Mouse (Mus musculus): ENCODE measurements around the gene Prss35.

The Prss35 gene

DNA sequence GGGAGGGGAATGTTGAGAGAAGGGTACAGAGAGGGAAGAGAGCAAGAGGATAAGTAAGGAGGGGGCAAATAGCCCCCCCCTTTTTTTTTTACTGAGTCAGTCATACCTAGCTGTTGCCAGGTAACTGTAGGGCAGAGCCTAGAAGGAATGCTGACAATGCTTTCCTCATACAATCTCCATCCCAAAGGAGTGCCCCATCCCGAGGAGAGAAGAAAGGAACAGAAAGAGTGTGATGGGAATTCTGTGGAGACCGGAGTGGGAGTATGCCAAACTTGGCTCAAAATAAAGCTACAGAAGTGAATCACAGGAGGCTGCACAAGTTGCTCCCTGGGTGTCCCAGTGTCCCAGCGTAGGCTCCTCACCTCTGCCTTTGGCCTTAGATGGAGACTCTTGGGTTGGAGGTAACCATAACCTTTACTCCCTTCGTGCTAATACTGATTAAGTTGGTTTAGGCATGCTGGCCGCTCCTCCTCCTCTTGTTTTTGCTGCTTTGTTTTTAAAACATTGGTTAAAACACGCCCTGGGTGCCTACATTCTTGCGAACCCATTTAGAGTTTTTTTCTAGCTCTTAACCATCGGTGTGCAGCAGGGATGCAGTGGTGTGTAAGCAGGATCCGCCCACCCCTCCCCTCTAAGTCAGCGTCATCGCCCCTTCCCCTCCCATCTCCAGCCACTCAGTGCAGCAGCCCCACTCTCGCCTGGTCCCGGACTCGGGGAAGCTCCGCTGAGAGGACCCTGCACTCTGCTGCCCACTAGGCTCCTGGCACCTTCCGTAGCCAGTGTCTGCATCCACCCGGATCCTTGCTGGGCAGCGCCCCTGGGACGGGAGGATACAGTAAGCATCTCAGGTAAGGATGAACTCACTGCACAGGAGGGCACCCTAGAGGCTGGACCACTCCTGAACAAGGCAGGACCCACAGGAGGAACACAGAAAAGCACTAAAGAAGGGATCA, at the start of gene Prss35:
TSS of gene Prss35 (plus strand) at position 691 of the 953 bp plus-strand sequence.
- DNase-seq (ENCODE audit: extremely low spot score, low read depth, low spot score), result no peak

DNA sequence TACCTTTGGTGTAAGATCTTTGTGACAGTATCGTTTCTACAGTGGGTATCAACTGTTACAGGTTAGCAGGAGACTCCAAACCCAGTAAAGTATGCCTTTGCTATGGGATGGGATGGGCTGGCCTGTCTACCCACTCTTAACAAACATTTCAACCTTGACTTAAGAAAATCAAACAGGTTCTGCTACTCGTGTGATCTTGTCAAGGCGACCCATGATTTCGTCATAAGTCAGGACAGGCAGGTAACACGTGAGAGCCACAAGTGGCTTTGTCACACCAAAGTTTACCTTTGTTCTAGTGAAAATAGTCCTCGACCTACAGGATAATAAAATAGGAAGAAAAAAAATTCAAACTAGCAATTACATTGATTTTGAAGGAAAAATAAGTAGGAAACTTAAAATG, 49.5 kb upstream of the Prss35 start:
- no peak for DNase-seq (ENCODE audit: extremely low spot score, low read depth, low spot score)

DNA sequence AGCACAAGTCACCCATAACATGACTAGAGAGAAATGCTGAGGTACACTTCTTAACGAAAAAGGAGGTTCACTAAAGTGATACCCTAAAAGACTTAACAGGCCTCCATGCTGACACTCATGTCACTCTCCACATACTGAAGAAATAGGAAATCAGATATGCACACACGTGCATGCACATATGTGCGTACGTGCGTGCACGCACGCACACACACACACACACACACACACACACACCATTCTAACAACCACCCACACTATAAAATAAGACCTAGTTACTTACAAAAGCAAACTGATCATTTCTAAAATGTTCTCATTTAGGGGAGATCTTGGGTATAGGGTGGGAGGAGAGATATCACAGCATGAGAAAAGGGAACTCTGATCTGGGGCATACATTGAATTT, 48.8 kb upstream of the Prss35 start:
- DNase-seq (ENCODE audit: extremely low spot score, low read depth, low spot score), result no peak

GRCm38 (mm10) chr9:86695199-86695817, 48.1 kb upstream of the Prss35 start:
- DNase-seq (ENCODE audit: extremely low spot score, low read depth, low spot score), result no peak

GRCm38 (mm10) chr9:86695818-86696261, 47.6 kb upstream of the Prss35 start, which contains the start of gene Me1:
TSS of gene Me1 (minus strand) at chr9:86695953.
- DNase-seq (ENCODE audit: extremely low spot score, low read depth, low spot score), result no peak

GRCm38 (mm10) chr9:86701264-86701663, 42.2 kb upstream of the Prss35 start:
- no peak for DNase-seq (ENCODE audit: extremely low spot score, low read depth, low spot score)

DNA sequence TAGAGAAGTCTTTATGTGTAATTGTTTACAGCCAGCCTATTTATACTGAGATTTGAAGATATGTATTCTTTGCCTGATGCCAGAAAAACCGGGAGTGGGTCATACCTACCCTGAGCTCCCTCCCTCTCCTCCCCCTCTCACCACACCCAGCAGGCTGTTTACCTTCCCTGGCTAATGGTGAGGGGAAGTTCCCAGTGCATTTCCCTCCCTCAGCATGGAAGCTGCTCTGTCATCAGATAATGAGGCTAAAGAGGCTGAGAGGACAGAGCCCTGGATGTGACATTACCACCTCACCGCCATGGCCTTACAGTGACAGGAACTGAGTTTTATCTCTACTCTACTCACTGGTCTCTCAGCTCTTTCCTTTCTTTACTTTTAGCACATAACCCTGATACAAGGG, 41.6 kb upstream of the Prss35 start:
- no peak for DNase-seq (ENCODE audit: extremely low spot score, low read depth, low spot score)

GRCm38 (mm10) chr9:86707431-86707830, 36.0 kb upstream of the Prss35 start:
- no peak for DNase-seq (ENCODE audit: extremely low spot score, low read depth, low spot score)

GRCm38 (mm10) chr9:86708921-86709320, 34.5 kb upstream of the Prss35 start:
- no peak for DNase-seq (ENCODE audit: extremely low spot score, low read depth, low spot score)

DNA sequence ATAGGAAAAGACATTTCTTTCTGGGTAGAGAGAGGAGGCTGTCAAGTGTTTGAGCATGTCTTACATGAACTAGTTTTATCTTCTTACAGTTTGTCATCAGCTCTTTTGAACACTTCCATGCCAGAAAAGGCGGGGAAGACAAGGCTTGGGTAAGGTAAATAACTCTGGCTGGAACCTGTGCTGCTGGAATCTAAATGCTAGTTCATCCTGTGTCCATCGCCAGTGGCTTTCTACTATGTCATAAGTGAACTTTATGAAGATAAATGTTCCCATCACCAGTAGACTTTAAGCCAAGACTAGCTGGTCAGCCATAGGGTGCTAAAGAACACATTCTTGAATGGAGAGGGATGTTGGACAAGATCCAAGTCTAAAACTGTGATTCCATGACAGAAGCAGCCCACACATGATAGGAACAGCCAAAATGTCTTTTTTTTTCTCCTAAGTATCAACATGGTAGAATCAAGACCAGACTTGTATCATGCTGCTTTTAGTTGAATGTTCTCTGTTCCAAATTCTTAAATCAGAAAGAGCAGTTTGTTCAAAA, 33.3 kb upstream of the Prss35 start:
- DNase-seq (ENCODE audit: extremely low spot score, low read depth, low spot score), result no peak

DNA sequence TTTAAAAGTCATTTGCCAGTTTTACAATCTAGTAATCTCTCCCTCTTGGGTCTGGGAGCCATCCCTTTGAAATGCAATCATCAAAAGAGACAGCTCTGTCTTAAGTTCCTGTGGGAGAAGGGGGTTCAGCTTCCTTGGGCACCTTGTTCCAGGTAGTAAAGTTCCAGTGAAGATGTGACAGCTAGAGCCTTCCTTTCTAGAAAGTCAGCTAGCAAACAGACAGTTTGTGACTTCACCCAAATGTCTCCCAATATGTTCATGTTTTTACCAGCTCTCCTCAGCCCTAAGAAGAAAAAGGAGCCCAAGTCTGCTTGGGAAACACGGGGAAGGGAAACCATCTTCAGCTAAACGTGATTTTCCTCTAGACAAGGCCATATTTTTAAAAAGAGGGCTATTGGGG, 30.8 kb upstream of the Prss35 start:
- no peak for DNase-seq (ENCODE audit: extremely low spot score, low read depth, low spot score)

DNA sequence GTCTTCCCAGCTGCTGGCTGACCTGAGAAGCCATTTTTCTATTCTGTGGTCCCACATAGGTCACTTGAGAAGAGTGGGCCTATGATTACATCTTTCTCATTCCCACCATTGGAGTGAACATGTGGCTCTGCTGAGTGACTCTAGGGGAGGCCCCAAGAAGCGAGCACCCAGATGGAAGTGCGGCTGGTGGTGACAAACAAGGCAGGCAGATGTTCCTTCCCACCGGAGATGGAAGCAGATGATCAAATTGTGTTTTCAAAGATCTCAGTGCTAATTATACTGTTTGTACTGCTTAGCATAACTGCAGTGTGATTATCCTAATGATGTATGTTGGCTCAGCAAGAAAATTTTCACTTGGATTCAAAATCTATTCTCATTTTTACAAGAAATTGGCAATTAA, 29.4 kb upstream of the Prss35 start:
- no peak for DNase-seq (ENCODE audit: extremely low spot score, low read depth, low spot score)

DNA sequence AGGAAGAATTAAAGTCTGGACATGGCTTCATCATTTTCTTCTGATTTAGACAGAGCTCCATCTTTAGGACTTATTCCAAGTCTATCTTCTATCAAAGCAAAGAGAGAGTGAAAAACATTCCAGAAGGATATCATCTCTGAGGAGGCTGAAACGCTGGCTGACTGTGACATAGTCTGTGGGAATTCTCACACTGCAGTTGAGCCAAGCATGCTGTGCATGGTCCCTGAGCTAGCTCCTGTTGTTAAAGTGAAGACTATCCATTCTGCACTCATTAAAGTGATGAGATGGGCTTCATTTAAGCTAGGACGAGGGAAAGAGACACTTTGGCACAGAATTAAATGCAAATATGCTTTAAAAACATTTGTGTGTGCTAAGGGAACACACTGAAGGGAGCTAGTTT, 26.9 kb upstream of the Prss35 start:
- DNase-seq (ENCODE audit: extremely low spot score, low read depth, low spot score), result no peak

DNA sequence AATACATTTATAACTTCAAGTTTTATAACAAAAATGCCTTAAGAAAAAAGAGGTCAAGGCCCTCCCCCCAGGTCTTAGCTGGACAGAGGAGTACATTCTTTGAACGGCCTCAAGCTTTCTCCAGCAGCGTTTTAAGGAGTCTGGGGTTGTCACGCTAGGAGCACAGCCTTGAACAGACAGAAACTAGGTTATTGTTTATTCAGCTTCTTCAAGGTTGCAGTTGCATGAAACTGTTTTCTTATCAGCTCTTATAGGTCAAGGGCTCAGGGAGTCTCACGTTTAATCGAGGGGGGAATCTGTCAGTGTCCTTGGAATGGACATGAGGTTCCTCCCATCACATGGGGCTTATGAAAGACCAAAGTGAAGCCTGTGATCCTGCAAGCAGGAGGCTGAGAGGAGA, 26.3 kb upstream of the Prss35 start:
- DNase-seq (ENCODE audit: extremely low spot score, low read depth, low spot score), result no peak

DNA sequence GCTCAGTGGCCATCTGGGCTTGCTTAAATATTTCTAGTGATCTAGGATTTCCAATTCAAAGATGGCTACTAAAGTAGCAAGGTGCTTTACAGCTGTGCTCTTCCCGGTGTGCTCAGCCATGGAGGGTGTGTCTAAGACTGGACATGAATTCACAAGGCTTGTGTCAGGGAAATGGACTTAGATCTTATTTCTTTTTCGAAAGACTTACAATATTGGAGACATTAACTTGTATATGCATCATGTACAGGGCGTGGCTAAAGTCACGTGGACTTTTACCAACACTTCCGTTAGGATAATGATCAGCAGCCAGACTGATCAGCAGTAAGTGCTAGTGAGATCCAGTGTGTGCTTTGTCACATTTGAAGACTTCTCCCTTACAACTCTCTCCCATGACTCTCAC, 23.2 kb upstream of the Prss35 start:
- no peak for DNase-seq (ENCODE audit: extremely low spot score, low read depth, low spot score)

GRCm38 (mm10) chr9:86720794-86721193, 22.7 kb upstream of the Prss35 start:
- no peak for DNase-seq (ENCODE audit: extremely low spot score, low read depth, low spot score)

DNA sequence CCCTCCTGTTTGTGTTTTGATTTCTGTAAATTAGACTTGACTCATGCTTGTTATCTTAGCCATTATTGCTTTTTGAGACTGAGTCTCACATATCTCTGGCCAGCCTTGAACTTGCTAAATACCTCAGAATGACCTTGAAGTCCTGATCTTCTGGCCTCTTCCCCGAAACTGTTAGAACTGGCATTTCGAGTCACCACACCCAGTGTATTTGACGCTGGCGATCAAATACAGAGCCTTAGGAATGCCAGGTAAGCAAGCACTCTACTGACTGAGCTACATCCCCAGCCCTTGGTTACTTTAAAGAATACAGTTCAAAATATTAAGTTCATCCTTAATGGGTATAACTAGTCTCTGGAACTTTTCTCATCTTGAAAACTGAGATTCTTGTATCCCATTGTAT, 18.4 kb upstream of the Prss35 start:
- DNase-seq (ENCODE audit: extremely low spot score, low read depth, low spot score), result no peak

DNA sequence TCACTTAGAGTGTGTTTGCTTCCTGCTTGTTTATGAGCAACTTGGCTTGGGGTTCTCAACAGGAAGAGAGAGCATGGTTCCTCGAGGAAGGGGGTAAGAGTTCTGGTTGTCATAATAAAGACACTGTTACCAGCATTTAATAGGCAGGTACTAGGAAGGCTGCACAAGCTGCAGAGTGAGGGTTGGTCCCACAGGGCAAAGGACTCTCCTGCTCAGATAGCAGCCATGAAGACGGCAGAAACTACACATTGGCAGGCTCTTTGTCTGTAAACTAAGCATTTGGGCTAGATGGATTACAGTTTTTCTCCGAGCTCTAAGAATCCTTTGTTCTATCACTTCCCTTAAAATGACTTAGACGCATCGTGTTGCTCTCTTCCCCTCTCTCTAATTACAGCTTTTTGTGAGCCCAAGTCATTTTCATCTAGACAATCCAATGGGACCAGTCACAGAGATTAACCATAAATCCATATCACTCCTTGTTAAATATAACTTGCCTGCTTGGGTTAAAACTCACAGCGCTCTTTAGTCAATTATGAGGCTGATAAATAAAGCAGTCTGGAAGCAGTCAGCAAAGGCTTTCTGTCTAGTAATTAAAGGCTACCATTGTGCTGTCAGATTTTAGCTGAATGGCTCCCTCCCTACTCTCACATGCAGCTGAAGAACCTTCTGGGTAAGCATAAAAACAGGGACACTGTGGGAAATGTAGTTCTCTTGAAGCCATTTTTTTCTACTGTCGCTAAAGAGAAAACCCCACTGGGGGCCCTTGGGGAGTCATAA, 17.7 kb upstream of the Prss35 start:
- DNase-seq (ENCODE audit: extremely low spot score, low read depth, low spot score), result no peak

DNA sequence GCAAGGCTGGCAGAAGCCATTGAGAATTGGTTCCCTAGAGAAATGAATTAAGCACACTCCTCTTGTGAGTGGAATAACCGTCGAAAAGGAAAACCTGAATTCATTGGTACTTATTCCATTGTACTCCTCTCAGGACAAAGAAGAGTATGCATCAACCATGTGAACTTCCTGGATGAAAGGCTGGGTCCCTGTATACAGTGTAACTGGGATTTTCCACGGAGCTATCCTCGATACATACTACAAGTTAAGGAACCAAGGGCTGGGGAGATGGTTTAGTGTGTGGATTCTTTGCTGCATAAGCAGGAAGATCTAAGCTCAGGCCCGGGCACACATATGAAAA, 17.1 kb upstream of the Prss35 start:
- DNase-seq (ENCODE audit: extremely low spot score, low read depth, low spot score), result no peak

DNA sequence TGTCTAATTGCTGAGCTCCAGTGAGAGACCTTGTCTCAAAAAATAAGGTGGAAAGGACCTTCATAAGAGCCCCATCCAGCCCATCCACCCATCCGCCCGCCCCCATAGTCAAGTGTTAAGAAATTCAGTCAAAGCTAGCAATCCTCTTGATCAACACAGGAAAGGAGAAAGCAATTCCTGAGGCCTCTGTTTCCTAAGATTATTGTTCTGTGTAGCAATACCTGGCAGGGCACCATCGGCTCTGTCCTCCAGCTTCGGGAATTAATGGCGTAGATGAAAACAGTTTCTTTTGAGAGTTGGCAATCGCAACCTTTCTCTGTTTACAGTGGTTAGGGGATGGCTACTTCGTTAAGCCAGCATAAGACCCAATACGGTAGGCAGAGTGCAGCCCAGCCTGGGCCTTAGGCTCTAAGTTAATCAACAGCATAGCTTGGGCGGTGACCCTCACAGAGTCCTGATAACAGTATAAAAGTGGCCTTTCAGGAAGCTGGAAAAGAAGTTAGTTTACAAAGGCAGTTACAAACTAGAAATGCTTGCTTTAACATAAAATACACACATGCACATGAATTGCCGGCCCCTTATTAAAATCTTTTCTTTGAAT, 15.1 kb upstream of the Prss35 start:
- DNase-seq (ENCODE audit: extremely low spot score, low read depth, low spot score), result no peak

DNA sequence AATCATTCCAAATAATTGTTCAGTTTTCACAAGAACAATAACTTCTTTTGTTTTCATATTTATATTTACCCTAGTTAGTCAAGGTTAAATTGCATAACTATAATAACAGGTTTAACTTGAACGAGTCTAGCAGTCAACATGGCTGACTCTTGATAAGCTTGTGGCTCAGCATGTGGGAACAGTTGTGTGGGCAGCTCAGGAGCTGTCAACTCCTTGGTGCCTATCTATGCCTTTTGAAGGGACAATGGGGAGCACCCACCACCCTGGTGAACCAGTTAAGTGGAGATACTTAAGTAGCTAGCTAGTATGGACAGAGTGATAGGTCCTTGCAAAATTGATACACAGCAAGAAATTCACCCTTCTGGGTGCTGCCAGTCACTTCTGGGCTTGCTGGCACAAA, 14.4 kb upstream of the Prss35 start:
- no peak for DNase-seq (ENCODE audit: extremely low spot score, low read depth, low spot score)

All from hindlimb bud, embryonic 11.5 days (tissue).